Mouse (Mus musculus) heart, adult 2 months (tissue): ENCODE measurements around the gene Cecr2.

ENCODE experiments used
- CTCF ChIP-seq: fragments of 200-600 bp; IDR thresholded peaks from 2 replicates; pipeline ENCODE4 v1.8.1; 2022; ENCODE audit warnings: antibody characterized with exemption, mild to moderate bottlenecking, moderate library complexity
- EP300 ChIP-seq: fragments of 200-500 bp; IDR thresholded peaks from 2 replicates; pipeline ENCODE4 v1.6.1; 2011; ENCODE audit warnings: low read depth, low read length, control low read depth; ENCODE audit not compliant: insufficient read depth

DNA sequence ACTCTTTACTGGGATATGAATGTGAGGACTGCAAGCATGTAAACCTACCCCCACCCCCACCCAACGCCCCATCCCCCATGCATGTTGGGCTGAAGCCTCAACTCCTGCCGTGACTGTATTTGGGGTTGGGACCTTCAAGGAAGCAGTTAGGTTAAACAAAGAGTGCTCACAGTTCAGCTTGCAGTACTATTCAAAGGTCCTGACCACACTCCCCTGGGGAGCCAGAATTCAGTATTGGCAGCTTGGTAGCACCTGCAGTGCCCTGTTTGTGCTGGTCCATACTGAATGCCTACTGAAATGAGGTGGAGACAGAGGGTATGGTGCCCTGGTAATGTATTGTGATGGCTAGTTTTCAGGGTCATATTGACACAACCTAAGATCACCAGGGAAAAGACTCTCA, 39.1 kb upstream of the Cecr2 start:
- TF ChIP-seq EP300 (no peak), CTCF (no peak)
